Mouse (Mus musculus): ENCODE measurements at regions not wholly inside any gene's neighbourhood (a gene's known extent, or its start where the extent isn't known, plus 50 kb on each side); places are given as distances from the start of the nearest gene placed in this dataset.

- DNase-seq (ENCODE audit: low spot score in 2 of 2): no peak
Observed at GRCm38 (mm10) chr13:3708896-3709631, 75.2 kb downstream of the Asb13 start.
